Mouse (Mus musculus) heart, embryonic 13.5 days (tissue): ENCODE measurements at regions not wholly inside any gene's neighbourhood (a gene's known extent, or its start where the extent isn't known, plus 50 kb on each side); places are given as distances from the start of the nearest gene placed in this dataset.

Experiments used
- ATAC-seq: fragments of 200-750 bp; cut with Nextera tagmentation; 2 replicates; pipeline ENCODE4 v1.8.0; 2017; ENCODE audit warnings: moderate TSS enrichment; ENCODE audit not compliant: insufficient number of reproducible peaks, low FRiP score, low TSS enrichment; ENCODE audit errors: extremely low read depth
- H3K27ac ChIP-seq: fragments of 300-500 bp; sonication (generic); replicated peaks from 2 replicates; pipeline ENCODE4 v1.5.1; 2015; ENCODE audit warnings: moderate library complexity, mild to moderate bottlenecking, inconsistent platforms
- H3K27me3 ChIP-seq: fragments of 300-500 bp; sonication (generic); replicated peaks from 2 replicates; pipeline ENCODE4 v1.6.1; 2015; ENCODE audit warnings: mild to moderate bottlenecking, inconsistent platforms
- H3K36me3 ChIP-seq: fragments of 300-500 bp; sonication (generic); 2 replicates; pipeline ENCODE4 v1.6.1; 2015; ENCODE audit warnings: mild to moderate bottlenecking, inconsistent platforms
- H3K4me1 ChIP-seq: fragments of 300-500 bp; sonication (generic); 2 replicates; pipeline ENCODE4 v1.6.1; 2015; ENCODE audit warnings: inconsistent platforms
- H3K4me2 ChIP-seq: fragments of 300-500 bp; sonication (generic); 2 replicates; pipeline ENCODE4 v1.6.1; 2015; ENCODE audit warnings: inconsistent platforms, mild to moderate bottlenecking, moderate library complexity
- H3K4me3 ChIP-seq: fragments of 300-500 bp; sonication (generic); 2 replicates; pipeline ENCODE4 v1.5.1; 2015; ENCODE audit warnings: moderate library complexity, mild to moderate bottlenecking, inconsistent platforms
- H3K9ac ChIP-seq: fragments of 300-500 bp; sonication (generic); 2 replicates; pipeline ENCODE4 v1.6.1; 2015; ENCODE audit warnings: inconsistent platforms, mild to moderate bottlenecking, moderate library complexity
- H3K9me3 ChIP-seq: fragments of 300-500 bp; sonication (generic); 2 replicates; pipeline ENCODE4 v1.6.1; 2016; ENCODE audit warnings: inconsistent platforms
- WGBS: fragments of 180-500 bp; shearing (Covaris S2); methylation state at CpG from one replicate; pipeline ENCODE4 v1.1.7; 2015; ENCODE audit warnings: mixed read lengths; 5-methylcytosine and 5-hydroxymethylcytosine counted together

DNA sequence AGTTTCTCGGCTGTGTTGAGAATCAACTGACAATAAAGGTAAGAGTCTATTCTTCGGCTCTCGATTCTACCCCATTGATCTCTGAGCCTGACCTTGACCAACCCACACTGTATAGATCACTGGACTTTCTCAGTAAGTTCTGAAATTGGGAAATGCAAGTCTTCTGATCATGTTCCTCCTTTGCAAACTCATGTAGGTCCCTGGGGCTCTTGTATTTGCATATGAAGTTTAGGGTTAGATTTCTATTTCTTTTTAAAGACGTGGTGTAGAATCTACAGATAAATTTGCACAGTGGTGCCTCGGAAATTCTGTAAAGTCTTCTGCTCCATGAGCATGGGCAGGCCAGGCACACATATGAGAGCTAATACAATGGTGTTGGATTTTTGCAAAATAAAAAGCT is 72.8 kb upstream of the Ccdc71l start:
- 85% methylated on average over 5 of the region's 5 CpGs for WGBS
- Histone ChIP-seq H3K4me2 (no peak overlapping the region), H3K27ac (no peak overlapping the region), H3K4me3 (no peak overlapping the region), H3K9ac (no peak overlapping the region), H3K36me3 (no peaks in the 10 kb centered on the region), H3K4me1 (no peaks in the 10 kb centered on the region), H3K27me3 (no peaks in the 10 kb centered on the region), H3K9me3 (no peaks in the 10 kb centered on the region)
- ATAC-seq = no peak

DNA sequence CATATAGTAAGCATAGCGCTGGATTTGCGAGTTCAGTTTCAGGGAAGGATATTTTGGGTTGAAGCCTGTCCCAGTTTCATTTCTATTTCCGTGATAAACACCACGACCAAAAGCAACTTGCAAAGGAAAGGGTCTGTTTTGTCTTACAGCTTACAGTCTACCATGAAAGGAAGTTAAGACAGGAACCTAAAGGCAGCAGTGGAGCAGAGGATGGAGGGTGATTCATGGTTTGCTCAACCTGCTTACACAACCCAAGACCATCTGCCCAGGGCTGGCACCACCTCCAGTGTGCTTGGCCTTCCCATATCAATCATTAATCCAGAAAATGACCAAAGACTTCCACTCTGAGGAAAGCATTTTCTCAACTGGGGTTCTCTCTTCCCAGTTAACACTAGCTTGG is 72.2 kb upstream of the Ccdc71l start:
- Histone ChIP-seq H3K4me2 (no peak overlapping the region), H3K9ac (no peak overlapping the region), H3K36me3 (no peaks in the 10 kb centered on the region), H3K4me1 (no peaks in the 10 kb centered on the region), H3K9me3 (no peaks in the 10 kb centered on the region), H3K4me3 (no peak overlapping the region), H3K27ac (no peak overlapping the region), H3K27me3 (no peaks in the 10 kb centered on the region)
- no peak for ATAC-seq
- WGBS = 74% methylated on average over 4 of the region's 4 CpGs

DNA sequence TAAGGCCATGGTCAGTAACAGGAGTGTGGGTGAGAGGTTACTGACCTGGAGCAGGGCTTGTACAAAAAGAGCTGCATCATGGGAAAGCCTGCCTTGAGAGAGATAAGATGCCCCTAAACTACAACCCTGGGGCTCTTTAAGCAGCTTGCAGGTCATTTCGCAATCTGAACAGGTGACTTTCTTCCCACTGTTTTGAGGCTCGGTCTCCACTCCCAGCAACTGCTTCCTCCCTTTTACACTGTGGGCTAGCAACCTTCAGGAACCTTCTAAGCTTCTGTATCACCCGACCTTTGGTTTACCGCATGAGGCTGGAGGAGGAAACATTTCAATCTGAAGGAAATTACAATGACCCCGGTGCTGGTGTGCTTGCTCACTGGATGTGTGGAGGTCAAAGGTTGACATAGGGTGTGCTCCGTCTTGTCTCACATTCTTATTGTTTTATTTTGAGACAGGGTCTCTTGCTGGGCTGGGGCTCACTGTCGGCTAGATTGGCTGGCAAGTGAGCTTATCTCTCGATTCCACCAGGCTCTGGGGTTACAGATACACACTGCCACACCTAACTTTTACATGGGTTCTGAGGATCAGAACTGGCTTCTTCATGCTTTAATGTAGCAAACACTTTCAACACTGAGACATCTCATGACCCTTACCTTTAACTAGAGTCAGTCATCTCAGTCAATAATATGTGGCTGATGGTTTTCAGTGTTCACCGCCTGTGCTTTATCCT is 71.1 kb upstream of the Ccdc71l start:
- H3K4me2 ChIP-seq = peak overlapping the region; percentile 29; the same call in 1 of the 2 replicates
- no peaks in the 10 kb centered on the region for H3K4me1 ChIP-seq
- 53% methylated on average over 9 of the region's 9 CpGs for WGBS
- H3K27ac ChIP-seq = peak overlapping the region; percentile 16; the same call in 1 of the 2 replicates
- H3K36me3 ChIP-seq = no peaks in the 10 kb centered on the region
- no peak overlapping the region for H3K9ac ChIP-seq
- H3K4me3 ChIP-seq = no peak overlapping the region
- H3K9me3 ChIP-seq = no peaks in the 10 kb centered on the region
- H3K27me3 ChIP-seq = no peaks in the 10 kb centered on the region
- ATAC-seq = peak; percentile 78

DNA sequence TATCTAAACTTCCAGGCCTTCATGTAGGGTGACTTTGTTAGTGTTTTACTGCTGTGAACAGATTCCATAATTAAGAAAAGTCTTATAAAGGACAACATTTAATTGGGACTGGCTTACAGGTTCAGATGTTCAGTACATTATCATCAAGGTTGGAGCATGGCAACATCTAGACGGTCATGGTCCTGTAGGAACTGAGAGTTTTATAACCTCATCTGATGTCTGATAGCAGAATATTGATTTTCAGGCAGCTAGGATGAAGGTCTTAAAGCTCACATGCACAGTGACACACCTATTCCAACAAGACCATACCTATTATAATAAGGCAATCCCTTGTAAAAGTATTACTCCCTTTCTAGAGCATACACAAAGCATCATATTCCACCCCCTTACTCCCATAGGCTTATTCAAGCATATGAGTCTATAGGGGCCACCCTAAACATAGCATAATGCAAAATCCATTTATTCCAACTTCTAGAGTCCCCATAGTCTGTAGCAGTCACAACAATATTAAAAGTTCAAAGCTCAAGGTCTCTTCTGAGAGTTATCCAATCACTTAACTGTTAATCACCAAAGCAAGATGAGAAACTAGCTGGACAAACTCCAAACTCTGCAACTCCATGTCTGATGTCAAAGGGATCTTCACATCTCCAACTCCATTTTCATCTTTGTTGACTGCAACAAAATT is 63.3 kb upstream of the Ccdc71l start:
- H3K4me2 ChIP-seq = no peak overlapping the region
- H3K36me3 ChIP-seq = no peaks in the 10 kb centered on the region
- no peak overlapping the region for H3K9ac ChIP-seq
- 82% methylated on average over 1 of the region's 1 CpGs for WGBS
- no peaks in the 10 kb centered on the region for H3K27me3 ChIP-seq
- H3K4me3 ChIP-seq = no peak overlapping the region
- H3K4me1 ChIP-seq = no peaks in the 10 kb centered on the region
- no peak for ATAC-seq
- no peaks in the 10 kb centered on the region for H3K9me3 ChIP-seq
- H3K27ac ChIP-seq = no peak overlapping the region
